ENCODE assay signal across 8 mouse cellular contexts in the genomic region with DNA sequence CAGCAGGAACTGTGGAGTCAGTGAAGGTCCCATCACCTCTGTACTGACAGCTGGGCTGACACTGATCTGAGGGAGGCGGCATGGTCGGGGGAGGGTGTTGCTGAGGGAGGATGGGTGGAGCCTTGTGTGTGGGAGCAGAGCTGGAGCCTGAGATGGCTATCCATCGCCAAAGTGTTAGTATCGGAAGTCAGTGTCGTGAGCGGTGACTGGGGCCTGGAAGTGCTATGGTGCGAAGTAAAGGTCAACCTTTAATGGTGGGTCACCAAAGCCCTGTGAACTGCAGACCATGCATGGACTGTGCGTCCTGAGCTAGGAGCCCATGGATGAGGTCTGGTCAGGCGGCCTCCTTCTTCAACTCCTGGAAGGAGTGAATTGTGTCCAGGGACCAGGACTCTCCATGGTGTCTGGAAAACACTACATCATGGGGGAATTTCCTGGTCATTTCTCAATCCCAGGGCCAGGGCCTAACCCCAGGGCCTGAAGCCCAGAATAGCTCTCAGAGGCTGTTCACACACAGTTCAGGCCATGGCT. TPM values are rescaled to one million over a fixed set of nuclear protein-coding genes. Genes with fewer than 3 reads are reported as not detected.
A peak's percentile ranks its signal among the peaks of the same experiment; 100 is the strongest.
DNase-seq lines count a peak whose midpoint lies in the region; ATAC-seq and TF ChIP-seq lines count a peak whose summit lies in the region.
"Had no signal": no experiment of that assay in that cellular context is flagged by ENCODE, and none has a peak within 500 bp of the region (broad histone marks: within the 10 kb centered on the region; RNA-seq: fewer than 3 reads in every experiment).

No protein-coding gene starts in this region.

- H3K9me3 ChIP-seq in lung, embryonic 15.5 days: no peaks in the 10 kb centered on the region
- H3K9me3 ChIP-seq in forebrain, postnatal 0 days (ENCODE audit: low read length): no peaks in the 10 kb centered on the region

- DNase-seq in lung, postnatal 14 days: no peak
- no peak for DNase-seq in layer of hippocampus, adult 9-10 months (ENCODE audit: low spot score)
- DNase-seq in forebrain, postnatal 0 days: no peak

- peaks cover 36% of the 10 kb centered on the region for H3K4me1 ChIP-seq in lung, embryonic 15.5 days
- H3K4me1 ChIP-seq in brown adipose tissue, adult 24 weeks (ENCODE audit: control insufficient read depth, insufficient read depth, insufficient read length, low read length): peaks cover 3% of the 10 kb centered on the region; the same call in 1 of the 2 replicates
- no peaks in the 10 kb centered on the region for H3K4me1 ChIP-seq in forebrain, postnatal 0 days (ENCODE audit: insufficient read depth)

- 0 out of 2 replicates have a peak overlapping the region, but pooled peaks have one; percentile 13 for H3K4me2 ChIP-seq in lung, embryonic 15.5 days
- H3K4me2 ChIP-seq in forebrain, postnatal 0 days (ENCODE audit: low read depth): no peak overlapping the region

- no peaks in the 10 kb centered on the region for H3K36me3 ChIP-seq in lung, embryonic 15.5 days
- no peaks in the 10 kb centered on the region for H3K36me3 ChIP-seq in forebrain, postnatal 0 days (ENCODE audit: insufficient read depth)

- peak overlapping the region; percentile 3; the same call in 1 of the 2 replicates for H3K27ac ChIP-seq in lung, embryonic 15.5 days
- peak overlapping the region; percentile 70 for H3K27ac ChIP-seq in brown adipose tissue, adult 24 weeks (replicated peaks; ENCODE audit: low read depth, low read length)
- H3K27ac ChIP-seq in forebrain, postnatal 0 days (ENCODE audit: low read depth, low read length): no peak overlapping the region

- no peak overlapping the region for H3K9ac ChIP-seq in lung, embryonic 15.5 days
- no peak overlapping the region for H3K9ac ChIP-seq in forebrain, postnatal 0 days

- peak; percentile 44; the same call in 1 of the 2 replicates for ATAC-seq in lung, embryonic 15.5 days (ENCODE audit: borderline replicate concordance, extremely low read depth, low FRiP score, low TSS enrichment)
- ATAC-seq in inflammation-experienced regulatory T-cells, adult 6 months: peak; percentile 26
- ATAC-seq in megakaryocyte-erythroid progenitor cell, adult 5-6 weeks (replicated peaks; ENCODE audit: low FRiP score, low TSS enrichment, poor library complexity, severe bottlenecking): peak; percentile 56; the same call in 1 of the 2 replicates
- no peak for ATAC-seq in forebrain, postnatal 0 days
- ATAC-seq: forebrain, embryonic 14.5 days had no signal

- no peak overlapping the region for H3K4me3 ChIP-seq in lung, embryonic 15.5 days
- no peak overlapping the region for H3K4me3 ChIP-seq in brown adipose tissue, adult 24 weeks (ENCODE audit: insufficient read depth, low read depth, low read length)
- no peak overlapping the region for H3K4me3 ChIP-seq in forebrain, postnatal 0 days (ENCODE audit: low read depth, low read length)

- no peak for TF ChIP-seq CTCF in forebrain, postnatal 0 days (IDR thresholded peaks at IDR 0.05; ENCODE audit: low read depth)

- H3K27me3 ChIP-seq in lung, embryonic 15.5 days: no peaks in the 10 kb centered on the region; the same call in 1 of the 2 replicates
- H3K27me3 ChIP-seq in forebrain, postnatal 0 days (ENCODE audit: insufficient read depth, low read length): no peaks in the 10 kb centered on the region

- 41% methylated on average over 9 of the region's 9 CpGs for WGBS in lung, embryonic 15.5 days
- WGBS in forebrain, postnatal 0 days: 68% methylated on average over 9 of the region's 9 CpGs

RNA-seq across cellular contexts. Expression of a gene that starts 0.7 kb away (rescaled TPM):
- polyA plus RNA-seq in lung, embryonic 15.5 days (2015; fragmentation: Nextera tagmentation; extraction: Ambion mirVana): 2.0 and 2.4 TPM in 2 replicates
- 1.9 and 2.8 TPM in 2 replicates for polyA plus RNA-seq in brown adipose tissue, adult 24 weeks (2012; ENCODE audit: insufficient read depth, insufficient read length, missing spikeins)
- 1 to 10 TPM; 4.3 to 8.2 (median 7.1) TPM for polyA plus RNA-seq in inflammation-experienced regulatory T-cells, adult 6 months (2017; shearing (Covaris generic))
- not detected in 2 replicates for total RNA-seq in megakaryocyte-erythroid progenitor cell, adult 5-6 weeks (2014; fragmentation: Nextera tagmentation)
- total RNA-seq in megakaryocyte-erythroid progenitor cell, adult 5-6 weeks (2017): not detected in 2 replicates
- total RNA-seq in forebrain, postnatal 0 days (2014; rRNA removed): 0.15 TPM in 1 of 2 replicates, not detected in the other
- polyA plus RNA-seq in forebrain, postnatal 0 days (2015; fragmentation: Nextera tagmentation; extraction: Ambion mirVana): 0.08 and 0.09 TPM in 2 replicates

RNA-seq across cellular contexts. Expression of a gene that starts 14.0 kb away (rescaled TPM):
- 11.2 and 12.0 TPM in 2 replicates for polyA plus RNA-seq in lung, embryonic 15.5 days (2015; fragmentation: Nextera tagmentation; extraction: Ambion mirVana)
- polyA plus RNA-seq in brown adipose tissue, adult 24 weeks (2012; ENCODE audit: insufficient read depth, insufficient read length, missing spikeins): not detected in 2 replicates
- not detected for polyA plus RNA-seq in inflammation-experienced regulatory T-cells, adult 6 months (2017; shearing (Covaris generic))
- not detected in 2 replicates for total RNA-seq in megakaryocyte-erythroid progenitor cell, adult 5-6 weeks (2014; fragmentation: Nextera tagmentation)
- 2.6 TPM in 1 of 2 replicates, not detected in the other for total RNA-seq in megakaryocyte-erythroid progenitor cell, adult 5-6 weeks (2017)
- total RNA-seq in forebrain, postnatal 0 days (2014; rRNA removed): not detected in 2 replicates
- polyA plus RNA-seq in forebrain, postnatal 0 days (2015; fragmentation: Nextera tagmentation; extraction: Ambion mirVana): 9.3 and 16.4 TPM in 2 replicates

RNA-seq across cellular contexts. Expression of a gene that starts 18.4 kb away (rescaled TPM):
- 101 and 104 TPM in 2 replicates for polyA plus RNA-seq in lung, embryonic 15.5 days (2015; fragmentation: Nextera tagmentation; extraction: Ambion mirVana)
- polyA plus RNA-seq in brown adipose tissue, adult 24 weeks (2012; ENCODE audit: insufficient read depth, insufficient read length, missing spikeins): 210 and 222 TPM in 2 replicates
- polyA plus RNA-seq in inflammation-experienced regulatory T-cells, adult 6 months (2017; shearing (Covaris generic)): 100 to 1,000 TPM in 2 of 3 experiments, 10 to 100 TPM in 1; 51.8 to 255 (median 105) TPM
- total RNA-seq in megakaryocyte-erythroid progenitor cell, adult 5-6 weeks (2014; fragmentation: Nextera tagmentation): 291 and 377 TPM in 2 replicates
- total RNA-seq in megakaryocyte-erythroid progenitor cell, adult 5-6 weeks (2017): 512 and 515 TPM in 2 replicates
- total RNA-seq in forebrain, postnatal 0 days (2014; rRNA removed): 1,323 and 1,444 TPM in 2 replicates
- 403 and 424 TPM in 2 replicates for polyA plus RNA-seq in forebrain, postnatal 0 days (2015; fragmentation: Nextera tagmentation; extraction: Ambion mirVana)

RNA-seq across cellular contexts. Expression of a gene that starts 30.4 kb away (rescaled TPM):
- 3.5 and 3.7 TPM in 2 replicates for polyA plus RNA-seq in lung, embryonic 15.5 days (2015; fragmentation: Nextera tagmentation; extraction: Ambion mirVana)
- polyA plus RNA-seq in brown adipose tissue, adult 24 weeks (2012; ENCODE audit: insufficient read depth, insufficient read length, missing spikeins): 0.79 and 2.1 TPM in 2 replicates
- not detected for polyA plus RNA-seq in inflammation-experienced regulatory T-cells, adult 6 months (2017; shearing (Covaris generic))
- 0.27 TPM in 1 of 2 replicates, not detected in the other for total RNA-seq in megakaryocyte-erythroid progenitor cell, adult 5-6 weeks (2014; fragmentation: Nextera tagmentation)
- total RNA-seq in megakaryocyte-erythroid progenitor cell, adult 5-6 weeks (2017): 0.75 TPM in 1 of 2 replicates, not detected in the other
- 69.0 and 70.3 TPM in 2 replicates for total RNA-seq in forebrain, postnatal 0 days (2014; rRNA removed)
- polyA plus RNA-seq in forebrain, postnatal 0 days (2015; fragmentation: Nextera tagmentation; extraction: Ambion mirVana): 7.8 and 8.6 TPM in 2 replicates

RNA-seq across cellular contexts. Expression of a gene that starts 38.9 kb away (rescaled TPM):
- polyA plus RNA-seq in lung, embryonic 15.5 days (2015; fragmentation: Nextera tagmentation; extraction: Ambion mirVana): 6.2 and 6.6 TPM in 2 replicates
- polyA plus RNA-seq in brown adipose tissue, adult 24 weeks (2012; ENCODE audit: insufficient read depth, insufficient read length, missing spikeins): not detected in 2 replicates
- polyA plus RNA-seq in inflammation-experienced regulatory T-cells, adult 6 months (2017; shearing (Covaris generic)): not detected
- total RNA-seq in megakaryocyte-erythroid progenitor cell, adult 5-6 weeks (2014; fragmentation: Nextera tagmentation): not detected in 2 replicates
- not detected in 2 replicates for total RNA-seq in megakaryocyte-erythroid progenitor cell, adult 5-6 weeks (2017)
- total RNA-seq in forebrain, postnatal 0 days (2014; rRNA removed): 98.9 and 133 TPM in 2 replicates
- polyA plus RNA-seq in forebrain, postnatal 0 days (2015; fragmentation: Nextera tagmentation; extraction: Ambion mirVana): 87.5 and 134 TPM in 2 replicates

Comparison
In these comparisons a context has a peak if more than half of its experiments do, and no peak if none do; other contexts are left out.
1. RNA of a gene that starts 14.0 kb away (polyA plus RNA-seq): 9.3 to 16.4 TPM in forebrain, postnatal 0 days and 11.2 to 12.0 TPM in lung, embryonic 15.5 days; not detected in brown adipose tissue, adult 24 weeks and not detected in inflammation-experienced regulatory T-cells, adult 6 months; every median in the first group is over 10 times any median in the second.